Mouse (Mus musculus): ENCODE data around the gene Lrfn1.
A peak's percentile ranks its signal among the peaks of the same experiment; 100 is the strongest.
"Not testable (repeated sequence)": the region's sequence is repeated elsewhere in the genome, so short reads cannot be mapped to it uniquely, and the experiment has no call there.

The Lrfn1 gene

DNA sequence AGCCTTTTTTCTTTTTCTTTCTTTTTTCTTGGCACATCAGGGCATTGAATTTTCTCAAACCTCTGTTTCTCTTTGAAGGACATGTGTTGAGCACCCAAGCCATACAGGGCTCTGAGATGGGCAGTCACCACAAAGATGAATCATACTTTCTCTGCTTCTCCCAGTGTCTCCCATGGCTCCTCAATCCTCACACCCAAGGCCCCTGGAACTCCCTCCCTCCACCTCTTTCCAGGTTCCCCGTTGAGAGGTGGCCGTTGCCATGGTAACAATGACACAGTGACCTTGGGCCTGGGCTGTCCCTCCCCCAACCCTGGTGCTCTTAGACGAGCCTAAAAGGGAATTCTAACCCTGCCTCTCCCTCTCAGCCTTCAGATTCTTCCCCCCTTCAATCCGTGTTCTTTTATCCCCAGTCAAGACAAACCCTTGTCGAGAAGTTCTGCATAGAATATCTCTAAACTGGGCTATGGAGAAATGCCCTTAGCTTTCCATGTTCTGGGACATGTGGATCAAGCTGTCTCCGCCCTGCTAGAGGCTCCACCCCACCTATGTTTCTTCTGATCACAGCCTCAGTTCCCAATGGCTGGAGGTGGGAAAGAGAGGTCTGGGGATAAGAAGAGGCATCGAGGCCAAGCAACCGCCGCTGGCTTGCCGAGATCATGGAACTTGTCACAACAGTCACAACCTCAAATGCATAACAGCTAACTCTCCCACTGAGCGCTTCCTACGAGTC lies 4.5 kb upstream of the Lrfn1 start:
- no peak for DNase-seq (ENCODE audit: low spot score)

DNA sequence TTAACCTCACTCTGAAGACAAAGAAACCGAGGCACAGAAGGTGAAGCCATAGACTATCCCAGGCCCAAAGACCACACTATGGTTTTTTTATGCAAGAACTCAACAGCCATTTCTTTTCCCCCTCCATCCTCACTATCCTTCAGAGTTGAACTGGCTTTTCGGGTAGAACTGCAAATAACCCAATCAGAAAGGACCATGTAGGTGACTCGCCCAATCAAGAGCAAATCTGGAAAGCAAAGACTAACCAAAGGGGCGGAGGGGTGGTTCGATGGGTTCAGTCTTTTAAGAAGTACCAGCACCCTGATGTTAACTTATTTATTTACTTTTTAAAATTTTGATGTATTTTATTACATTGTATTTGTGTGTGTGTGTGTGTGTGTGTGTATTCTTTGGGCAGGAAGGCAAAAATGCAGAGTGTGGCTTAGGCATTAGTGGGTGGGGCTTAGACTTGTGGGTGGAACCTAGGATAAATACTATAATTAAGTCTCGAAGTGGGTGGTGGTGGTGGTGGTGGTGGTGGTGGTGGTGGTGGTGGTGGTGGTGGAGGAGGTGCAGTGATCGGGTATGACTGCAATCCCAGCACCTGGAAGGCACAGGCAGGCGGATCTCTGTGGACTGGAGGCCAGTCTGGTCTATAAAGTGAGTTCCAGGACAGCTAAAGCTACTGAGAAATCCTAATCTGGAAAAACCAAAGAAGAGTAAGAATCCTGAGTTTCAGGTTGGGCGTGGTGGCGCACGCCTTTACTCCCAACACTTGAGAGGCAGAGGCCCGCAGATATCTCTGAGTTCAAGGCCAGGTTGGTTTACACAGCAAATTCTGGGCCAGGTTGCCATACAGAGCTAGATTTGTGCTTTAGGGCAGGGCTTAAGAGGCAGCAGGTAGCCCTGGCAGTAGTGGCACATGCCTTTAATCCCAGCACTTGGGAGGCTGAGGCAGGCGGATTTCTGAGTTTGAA lies 3.6 kb upstream of the Lrfn1 start:
- DNase-seq (ENCODE audit: low spot score) = no peak

DNA sequence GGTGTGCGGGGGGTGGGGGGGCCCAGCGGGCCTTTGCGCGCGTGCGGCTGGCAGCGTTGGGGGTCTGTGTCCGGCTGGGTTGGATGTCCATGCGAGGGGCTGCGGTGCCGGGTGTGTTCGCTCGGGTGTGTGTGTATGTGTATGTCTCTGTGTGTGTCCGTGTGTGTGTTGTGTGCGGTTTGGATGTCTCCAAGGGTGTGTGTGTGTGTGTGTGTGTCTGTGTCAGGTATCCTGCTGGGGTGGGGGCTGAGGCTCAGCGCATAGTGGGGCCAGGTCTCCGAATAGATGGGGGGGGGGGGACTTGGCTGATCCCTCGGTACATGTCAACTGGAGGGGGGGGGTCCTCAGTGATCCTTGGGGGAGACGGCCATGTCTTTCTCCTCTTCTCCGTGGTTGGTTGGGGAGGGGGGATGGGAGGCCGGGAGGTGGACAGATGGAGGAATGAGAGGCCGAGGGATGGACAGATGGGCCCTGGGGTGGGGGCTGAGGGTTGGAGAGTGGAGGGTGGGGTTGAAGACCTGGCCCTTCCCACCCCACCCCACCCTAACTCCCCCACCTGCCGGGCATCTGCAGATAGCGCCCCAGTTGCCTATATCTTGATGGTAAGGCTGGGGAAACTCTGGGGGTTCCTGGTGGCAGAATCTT lies 703 bp downstream of the Lrfn1 start:
- DNase-seq (ENCODE audit: low spot score) = no peak

DNA sequence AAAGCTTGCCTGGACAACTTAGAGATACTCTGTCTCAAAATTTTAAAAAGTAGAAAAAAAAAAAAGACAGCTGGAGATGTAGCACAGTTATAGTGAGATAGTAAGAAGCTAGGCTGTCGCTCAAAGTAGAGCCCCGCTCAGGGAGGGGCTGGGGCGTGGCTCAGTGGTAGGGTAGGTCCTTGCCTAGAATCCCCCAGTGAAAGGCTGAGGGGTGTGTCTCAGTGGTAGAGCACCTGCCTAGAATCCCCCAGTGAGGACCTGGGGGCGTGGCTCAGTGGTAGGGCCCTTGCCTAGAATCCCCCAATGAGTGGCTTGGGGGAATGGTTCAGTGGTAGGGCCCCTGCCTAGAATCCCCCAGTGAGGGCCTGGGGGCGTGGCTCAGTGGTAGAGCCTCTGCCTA lies 8.6 kb downstream of the Lrfn1 start:
- DNase-seq (ENCODE audit: low spot score) = no peak

DNA sequence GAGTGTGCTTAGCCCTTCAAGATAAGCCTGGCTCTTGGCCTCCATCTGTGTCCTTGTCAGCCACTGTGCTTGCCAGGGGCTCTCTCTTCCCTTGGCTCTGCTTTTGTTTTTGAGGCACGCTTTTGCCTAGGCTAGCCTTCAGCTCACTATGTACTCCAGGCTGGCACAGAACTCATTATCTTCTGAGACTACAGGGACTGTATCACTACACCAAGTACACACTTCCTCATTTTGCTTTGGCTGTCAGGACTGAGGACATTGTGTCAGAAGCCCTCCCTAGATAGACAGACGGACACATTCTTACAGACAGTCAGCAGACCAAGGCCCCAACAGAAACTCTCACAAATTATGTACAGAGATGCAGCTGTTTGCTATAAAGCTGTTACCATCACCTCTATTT lies 11.0 kb downstream of the Lrfn1 start:
- DNase-seq (ENCODE audit: low spot score) = no peak

DNA sequence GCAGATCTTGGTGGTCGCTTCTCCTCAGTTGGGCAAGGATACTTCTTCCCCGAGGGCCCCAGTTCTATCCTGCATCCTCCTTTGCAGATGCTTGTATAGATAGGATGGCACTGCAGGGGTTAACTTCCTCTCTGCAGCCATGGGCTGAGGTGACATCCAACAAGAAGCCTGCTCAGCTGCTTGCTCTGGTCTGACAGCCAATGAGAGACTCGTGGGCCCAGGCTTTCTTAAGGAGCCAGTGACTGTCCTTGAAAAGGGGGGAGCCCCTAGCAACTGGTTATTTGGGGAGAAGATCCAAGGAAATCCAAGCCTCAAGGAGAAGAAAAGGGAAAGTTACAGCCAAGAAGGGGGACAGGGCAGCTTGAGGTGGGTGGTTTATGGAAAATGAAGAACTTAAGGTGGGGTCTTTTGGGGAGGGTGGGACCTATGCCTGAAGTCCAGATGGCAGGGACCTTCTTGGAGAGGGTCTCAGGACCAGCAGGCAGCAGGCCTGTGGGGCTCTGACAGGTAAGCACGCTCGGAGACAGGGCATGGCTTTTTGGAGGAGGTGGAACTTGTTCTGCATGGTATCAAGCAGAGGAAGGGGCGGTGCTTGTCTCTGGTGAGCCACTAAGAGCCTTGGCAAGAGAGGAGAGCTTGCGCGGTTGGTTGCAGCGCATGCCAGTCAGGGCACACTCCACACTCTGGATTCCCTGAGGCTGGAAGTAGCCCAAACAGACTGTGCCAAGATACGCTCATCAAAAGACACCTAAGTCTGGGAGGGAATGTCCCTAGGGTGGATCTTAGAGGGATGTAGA lies 12.8 kb downstream of the Lrfn1 start:
- DNase-seq (ENCODE audit: low spot score) = peak; percentile 45

DNA sequence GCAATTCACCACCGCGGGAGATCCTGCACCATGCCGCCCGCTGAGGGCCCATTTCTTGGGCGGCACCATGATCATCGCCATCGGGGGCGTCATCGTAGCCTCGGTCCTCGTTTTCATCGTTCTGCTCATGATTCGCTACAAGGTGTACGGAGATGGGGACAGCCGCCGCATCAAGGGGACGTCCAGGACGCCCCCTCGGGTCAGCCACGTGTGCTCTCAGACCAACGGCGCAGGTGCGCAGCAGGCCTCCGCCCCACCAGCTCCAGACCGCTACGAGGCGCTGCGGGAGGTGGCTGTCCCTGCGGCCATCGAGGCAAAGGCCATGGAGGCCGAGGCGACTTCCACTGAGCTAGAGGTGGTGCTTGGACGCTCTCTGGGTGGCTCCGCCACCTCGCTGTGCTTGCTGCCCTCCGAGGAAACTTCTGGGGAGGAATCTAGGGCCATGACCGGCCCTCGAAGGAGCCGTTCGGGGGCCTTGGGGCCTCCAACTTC lies 15.0 kb downstream of the Lrfn1 start:
- no peak for DNase-seq (ENCODE audit: low spot score)

DNA sequence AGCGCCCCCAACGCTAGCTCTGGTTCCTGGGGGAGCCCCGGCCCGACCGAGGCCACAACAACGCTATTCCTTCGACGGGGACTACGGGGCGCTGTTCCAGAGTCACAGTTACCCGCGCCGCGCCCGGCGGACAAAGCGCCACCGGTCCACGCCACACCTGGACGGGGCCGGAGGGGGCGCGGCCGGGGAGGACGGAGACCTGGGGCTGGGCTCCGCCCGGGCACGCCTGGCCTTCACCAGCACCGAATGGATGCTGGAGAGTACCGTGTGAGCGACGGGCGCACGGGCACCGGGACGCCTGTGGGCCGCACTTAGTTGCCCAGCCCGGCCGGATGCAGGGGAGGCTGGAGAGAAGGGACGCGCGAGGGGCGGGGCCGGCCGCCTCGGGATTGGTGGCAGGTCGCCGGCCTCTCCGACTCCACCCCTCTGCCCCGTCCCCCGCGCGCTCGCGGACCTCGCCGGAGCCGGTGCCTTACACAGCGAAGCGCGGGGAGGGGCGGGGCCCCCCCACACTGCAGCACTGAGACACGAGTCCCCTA lies 15.5 kb downstream of the Lrfn1 start:
- DNase-seq (ENCODE audit: low spot score) = no peak

DNA sequence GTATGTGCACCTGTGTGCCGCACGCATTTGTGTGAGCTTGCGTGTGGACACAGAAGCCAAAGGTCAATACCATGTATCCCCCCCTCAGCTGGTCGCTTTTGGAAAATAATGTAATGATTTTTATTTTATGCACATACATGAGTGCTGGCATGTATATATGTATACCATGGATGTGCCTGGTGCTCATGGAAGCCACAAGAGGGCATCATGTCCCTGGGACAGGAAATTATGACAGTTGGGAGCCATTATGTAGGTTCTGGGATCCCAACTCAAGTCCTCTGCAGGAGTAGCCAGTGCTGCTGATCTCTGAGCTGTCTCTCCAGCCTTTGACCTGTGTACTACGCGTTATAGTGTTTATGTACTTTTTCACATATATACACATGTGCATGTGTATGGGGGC lies 24.4 kb downstream of the Lrfn1 start:
- DNase-seq (ENCODE audit: low spot score) = no peak

DNA sequence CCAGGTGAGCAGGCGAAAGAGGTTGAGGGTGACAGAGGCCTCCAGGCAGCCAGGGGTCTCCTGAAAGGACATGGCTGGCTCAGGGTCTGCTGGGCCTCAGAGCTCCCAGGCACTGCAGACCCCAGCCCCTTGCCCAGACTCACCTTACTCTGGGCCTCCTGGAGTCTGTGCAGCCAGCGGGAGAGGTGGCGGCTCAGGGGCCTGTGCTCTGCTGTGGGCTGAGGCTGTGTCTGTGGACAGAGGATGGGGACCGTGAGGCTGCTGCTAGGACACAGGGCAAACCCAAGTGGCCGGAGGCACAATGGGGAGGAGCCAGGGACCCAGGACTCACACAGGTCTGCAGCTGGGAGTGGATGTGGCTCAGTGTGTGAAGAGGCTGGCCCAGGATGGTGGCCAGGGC lies 25.6 kb downstream of the Lrfn1 start:
- no peak for DNase-seq (ENCODE audit: low spot score)

DNA sequence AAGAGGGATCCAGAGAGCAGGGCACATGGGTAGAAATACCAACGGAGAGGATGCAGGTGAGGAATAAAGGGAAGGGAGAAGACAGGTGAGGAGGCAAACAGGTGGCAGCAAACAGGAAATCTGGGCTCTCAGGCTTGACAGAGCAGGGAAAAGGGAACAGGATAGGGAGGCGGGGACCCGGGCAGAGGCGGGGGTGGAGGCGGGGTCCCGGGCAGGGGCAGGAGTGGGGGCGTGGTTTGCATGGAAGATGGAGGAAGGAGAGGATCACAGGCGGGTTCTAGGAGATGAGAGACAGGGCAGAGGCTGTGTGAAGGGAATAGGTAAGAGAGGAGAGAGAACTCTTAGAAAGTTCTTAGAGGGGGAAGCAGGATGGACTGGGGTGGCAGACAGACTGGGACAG lies 27.1 kb downstream of the Lrfn1 start:
- DNase-seq (ENCODE audit: low spot score) = no peak

DNA sequence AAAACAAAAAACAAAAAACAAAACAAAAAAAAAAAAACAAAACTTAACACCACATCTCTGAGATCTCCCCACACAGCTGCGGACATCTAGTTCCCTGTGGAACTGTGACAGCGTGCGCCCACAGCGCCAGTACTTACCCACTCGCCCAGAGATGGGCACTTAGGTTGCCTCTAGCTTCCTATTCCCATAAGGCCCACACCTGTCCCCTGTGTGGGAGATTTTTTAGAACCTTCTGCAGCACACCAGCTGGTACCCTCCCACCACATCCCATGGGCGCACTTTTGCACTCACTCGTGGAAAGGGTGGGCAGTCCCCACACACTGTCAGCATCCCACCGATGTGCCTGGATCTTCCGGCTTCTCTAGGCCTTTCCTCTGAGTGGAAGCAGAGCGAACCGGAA lies 31.1 kb downstream of the Lrfn1 start:
- no peak for DNase-seq (ENCODE audit: low spot score)

DNA sequence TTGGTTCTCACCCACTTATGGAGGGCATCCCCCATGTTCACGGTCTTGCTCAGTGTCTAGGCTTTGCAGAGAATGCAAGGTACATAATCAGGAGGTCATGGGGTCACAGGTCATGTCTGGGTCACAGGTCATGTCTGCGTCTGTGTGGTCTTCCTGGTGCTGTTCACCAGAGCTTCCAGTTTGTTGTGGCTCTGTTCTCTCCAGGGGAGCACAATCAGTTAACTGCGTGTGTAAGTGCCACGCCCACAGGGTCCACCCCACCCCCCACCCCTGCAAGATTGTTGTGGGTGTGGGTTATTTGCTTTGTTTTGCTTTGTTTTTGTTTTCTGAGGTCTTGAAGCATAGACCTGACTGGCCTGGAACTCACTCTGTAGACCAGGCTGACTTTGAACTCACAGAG lies 32.4 kb downstream of the Lrfn1 start:
- DNase-seq (ENCODE audit: low spot score) = no peak

DNA sequence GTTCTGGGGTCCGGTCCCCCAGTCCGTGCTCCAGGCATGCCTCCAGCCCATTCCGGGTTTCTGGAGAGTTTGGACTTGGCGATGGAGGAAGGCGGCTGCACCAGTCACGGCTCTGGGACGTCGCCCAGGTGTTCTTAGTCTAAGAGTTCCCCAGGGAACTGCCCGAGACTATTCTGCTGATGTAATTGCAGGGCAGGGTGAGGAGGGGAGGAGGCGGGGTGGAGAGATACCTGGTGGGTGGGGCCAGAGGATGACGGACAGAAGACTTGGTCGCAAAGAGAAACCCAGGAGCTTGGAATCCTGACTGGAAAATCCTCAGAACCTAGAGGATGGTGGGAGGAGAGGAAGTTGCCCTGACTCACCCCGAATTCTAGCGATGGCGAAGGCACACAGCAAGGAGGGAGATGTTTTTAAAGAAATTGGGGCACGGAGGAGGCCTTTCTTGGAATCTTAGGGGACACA lies 36.3 kb downstream of the Lrfn1 start:
- DNase-seq (ENCODE audit: low spot score) = no peak

DNA sequence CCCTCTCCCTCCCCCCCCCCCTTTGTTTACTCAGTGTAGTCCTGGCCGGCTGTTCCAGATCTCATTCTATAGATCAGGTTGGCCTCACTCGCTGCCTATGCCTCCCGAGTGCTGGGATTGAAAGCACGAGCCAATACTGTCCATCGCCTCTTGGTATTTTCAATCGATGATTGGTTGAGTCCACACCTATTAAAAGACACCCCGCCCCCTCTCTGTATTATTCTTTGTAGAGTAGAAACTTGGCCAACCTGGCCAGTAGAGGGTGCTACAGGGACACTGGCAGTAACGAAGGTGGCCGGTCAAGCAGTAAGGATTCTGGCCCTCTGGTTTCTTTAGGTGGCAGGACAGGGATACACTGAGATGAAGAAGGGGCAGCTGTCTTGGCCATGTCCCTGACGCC lies 38.6 kb downstream of the Lrfn1 start:
- no peak for DNase-seq (ENCODE audit: low spot score)

DNA sequence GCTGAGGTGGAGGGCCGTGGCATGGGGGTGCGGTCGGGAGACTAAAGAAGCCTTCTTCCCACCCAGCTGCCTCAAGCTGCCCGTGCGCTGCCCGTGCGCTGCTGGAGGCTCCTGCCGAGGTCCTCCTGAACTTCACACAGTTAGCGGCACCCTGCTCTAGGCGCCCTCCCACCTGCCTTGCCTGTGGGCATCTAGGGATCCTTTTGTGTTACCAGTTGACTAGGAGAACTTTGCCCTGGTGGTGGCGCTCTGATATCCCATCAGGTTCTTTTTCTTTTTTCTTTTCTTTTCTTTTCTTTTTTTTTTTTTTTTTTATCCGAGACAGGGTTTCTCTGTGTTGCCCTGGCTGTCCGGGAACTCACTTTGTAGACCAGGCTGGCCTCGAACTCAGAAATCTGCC lies 39.1 kb downstream of the Lrfn1 start:
- no peak for DNase-seq (ENCODE audit: low spot score)

DNA sequence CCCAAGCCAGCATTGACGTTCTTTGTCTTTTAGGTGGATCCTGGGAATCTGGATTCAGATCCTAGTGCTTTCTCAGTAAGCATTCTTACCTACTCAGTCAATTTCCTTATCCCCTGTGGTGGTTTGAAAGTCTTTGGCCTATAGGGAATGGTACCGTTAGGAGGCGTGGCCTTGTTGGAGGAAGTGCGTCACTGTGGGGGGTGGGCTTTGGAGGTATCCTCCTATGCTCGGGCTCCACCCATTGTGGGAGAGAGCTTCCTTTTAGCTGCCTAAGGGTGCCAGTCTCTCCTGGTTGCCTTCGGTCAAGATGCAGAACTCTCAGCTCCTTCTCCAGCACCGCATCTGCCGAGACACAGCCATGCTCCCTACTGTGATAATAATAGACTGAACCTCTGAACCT lies 40.5 kb downstream of the Lrfn1 start:
- DNase-seq (ENCODE audit: low spot score) = no peak

DNA sequence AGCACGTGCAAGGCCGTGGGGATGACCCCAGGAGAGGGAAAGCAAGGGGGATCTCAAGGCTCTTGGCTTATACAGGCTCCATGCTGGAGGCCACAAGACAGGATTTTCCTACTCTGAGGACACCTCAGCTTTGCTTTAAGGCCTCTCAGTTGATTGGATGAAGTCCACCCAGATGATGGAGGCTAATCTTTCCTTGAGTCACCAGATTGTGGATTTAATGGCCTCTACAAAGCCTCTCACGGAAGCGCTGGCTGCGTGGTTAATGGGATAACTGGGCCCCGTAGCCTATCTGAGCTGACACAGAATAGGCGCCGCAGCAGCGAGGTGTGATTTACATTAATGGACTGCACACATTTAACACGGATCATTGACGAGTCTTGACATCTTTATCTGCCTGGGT lies 43.6 kb downstream of the Lrfn1 start:
- no peak for DNase-seq (ENCODE audit: low spot score)

DNA sequence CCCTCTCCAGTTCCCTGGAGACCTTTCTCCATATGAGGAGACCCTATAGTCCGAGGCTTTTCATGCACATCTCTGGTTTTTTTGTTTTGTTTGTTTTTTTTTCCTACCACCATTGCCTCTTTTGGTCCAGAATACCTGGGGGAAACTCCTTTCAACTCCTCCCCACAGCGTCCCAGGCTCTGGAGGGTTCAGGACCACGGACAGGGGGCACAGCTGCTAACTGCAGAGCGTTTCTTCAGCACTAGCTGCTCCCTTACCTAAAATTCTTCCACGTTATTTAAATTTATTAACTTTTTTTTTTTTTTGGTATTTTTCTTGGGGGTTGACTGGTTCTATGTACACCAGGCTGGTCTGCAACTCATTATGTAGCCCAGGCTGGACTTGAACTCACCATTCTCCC lies 53.8 kb downstream of the Lrfn1 start:
- DNase-seq (ENCODE audit: low spot score) = no peak

DNA sequence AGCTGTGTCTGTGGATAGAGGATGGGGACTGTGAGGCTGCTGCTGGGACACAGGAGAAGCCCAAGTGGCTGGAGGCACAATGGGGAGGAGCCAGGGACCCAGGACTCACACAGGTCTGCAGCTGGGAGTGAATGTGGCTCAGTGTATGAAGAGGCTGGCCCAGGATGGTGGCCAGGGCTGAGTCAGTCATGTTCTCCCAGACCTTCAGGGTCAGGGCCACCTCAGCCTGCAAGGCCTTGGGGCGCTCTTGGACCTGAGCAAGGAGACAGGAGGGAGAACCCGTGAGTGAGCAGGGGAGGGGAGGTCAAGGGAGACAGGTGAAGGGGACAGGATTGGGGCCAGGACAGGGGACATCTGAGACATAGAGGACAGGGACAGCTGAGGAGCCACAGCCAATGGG lies 57.3 kb downstream of the Lrfn1 start:
- DNase-seq (ENCODE audit: low spot score) = not testable (repeated sequence)

DNA sequence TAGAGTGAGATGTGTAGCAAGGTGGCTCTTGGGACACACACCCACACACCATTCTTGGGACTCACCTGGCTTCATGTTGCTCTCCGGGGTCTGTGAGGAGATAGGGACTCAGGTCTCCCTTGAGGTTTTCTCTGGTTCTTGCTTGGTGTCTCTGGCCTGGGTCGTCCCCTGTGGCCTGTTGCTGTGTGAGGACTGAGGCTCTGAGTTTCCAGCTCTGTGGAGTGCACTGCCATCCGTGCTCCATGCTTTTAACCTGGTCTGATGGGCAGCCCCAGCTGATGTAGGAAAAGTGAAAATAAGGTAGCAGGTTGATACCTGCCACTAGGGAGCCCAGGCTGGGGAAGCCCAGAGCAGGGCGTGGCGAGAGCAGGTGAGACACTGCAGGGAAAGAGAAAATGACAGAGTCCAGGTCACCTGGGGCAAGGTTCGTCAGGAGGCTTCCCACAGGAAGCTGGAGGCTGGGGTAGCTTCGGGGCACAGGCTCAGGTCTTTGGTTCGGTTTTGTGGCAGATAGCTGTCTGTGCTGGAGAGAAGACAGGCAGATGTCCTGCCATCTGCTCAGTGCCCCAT lies 58.7 kb downstream of the Lrfn1 start, which contains the start of gene Ifnl2:
Ifnl2 (minus strand) TSS at position 51 of the 570 bp plus-strand sequence.
- DNase-seq (ENCODE audit: low spot score) = not testable (repeated sequence)
